Mouse (Mus musculus) gonadal fat pad, adult 2 months (tissue): ENCODE data around the gene Usmg5. TPM values are rescaled to one million over a fixed set of nuclear protein-coding genes. Genes with fewer than 3 reads are reported as not detected.

Experiments
- DNase-seq: peaks from one replicate; pipeline ENCODE4 v3.0.0-alpha.2; 2012; ENCODE audit warnings: low read depth
- polyA plus RNA-seq: library from polyadenylated mRNA; depleted of rRNA; stranded (reverse); fragments of >200 nt; gene quantifications from 2 replicates; pipeline ENCODE4 v1.2.3, GENCODE M21; 2012; rRNA removed

Gene Usmg5
- polyA plus RNA-seq, 1 experiment, result 168 TPM

GRCm38 (mm10) chr19:47057684-47058083, 32.8 kb downstream of the Usmg5 start:
- DNase-seq, result no peak

DNA sequence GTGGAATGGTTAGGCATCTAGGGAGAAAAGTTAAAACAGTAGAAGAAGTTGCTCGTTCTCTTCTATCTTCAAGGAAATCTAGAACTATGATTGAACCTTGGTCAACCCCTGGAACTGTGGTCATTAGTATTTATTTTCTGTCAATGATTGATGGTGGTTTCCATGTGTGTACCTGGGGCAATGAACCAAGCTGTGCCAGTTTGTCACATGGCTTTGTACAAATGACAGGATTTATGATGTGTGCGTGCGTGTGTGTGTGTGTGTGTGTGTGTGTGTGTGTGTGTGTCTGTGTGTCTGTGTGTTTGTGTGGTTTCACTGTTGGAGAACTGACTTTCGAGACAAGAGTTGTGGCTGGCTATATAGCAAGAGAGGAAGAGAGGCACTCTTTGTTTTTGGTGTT, 37.0 kb downstream of the Usmg5 start:
- no peak for DNase-seq

DNA sequence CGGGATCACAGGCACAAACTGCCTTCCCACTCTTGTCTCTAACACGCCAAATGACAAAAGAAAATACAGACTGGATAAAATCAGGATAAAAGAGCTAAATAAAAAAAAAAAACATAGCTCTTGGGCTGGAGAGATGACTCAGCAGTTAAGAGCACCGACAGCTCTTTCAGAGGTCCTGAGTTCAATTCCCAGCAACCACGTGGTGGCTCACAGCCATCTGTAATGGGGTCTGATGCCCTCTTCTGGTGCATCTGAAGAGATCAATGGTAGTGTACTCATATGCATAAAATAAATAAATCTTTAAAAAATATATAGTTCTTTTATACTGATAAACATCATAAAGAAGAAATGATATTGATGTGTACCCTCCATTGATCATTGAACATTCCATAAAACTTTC, 37.5 kb downstream of the Usmg5 start:
- DNase-seq, result no peak

DNA sequence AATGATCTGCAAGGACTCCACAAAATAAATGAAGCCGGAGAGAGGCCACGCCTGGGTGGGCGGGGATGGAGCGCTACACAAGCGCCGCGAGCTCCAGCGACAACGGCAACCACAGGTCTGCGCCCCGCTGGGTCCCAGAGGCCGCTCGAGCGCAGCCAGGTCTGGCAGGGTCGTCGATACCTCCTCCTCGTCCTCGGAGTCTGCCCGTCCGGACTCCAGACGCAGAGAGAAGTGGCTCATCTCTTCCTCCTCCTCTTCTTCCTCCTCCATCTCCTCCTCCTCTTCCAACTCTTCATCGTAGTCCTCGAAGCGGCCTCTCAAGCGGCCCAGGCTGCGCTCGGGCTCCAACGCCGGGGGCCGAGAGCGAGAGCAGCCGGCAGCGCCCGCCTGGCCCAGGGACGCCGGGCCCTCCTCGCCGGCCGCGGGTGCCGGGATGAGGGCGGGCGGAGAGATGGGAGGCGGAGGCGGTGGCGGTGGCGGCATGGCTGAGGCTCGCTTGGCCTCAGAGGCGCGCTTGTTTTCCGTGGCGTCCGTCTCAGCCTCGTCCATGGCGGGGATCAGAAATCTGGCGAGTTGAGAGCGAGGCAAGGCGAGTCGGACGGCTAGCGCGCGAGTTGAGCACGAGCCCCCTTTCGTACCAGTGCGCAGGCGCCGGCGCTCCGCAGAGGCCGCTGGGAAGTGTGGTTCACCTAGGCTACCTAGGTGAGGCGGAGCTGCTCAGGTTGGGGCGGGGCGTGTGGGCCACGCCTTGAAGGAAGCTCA, 40.0 kb downstream of the Usmg5 start, which contains the start of gene Pcgf6:
TSS of gene Pcgf6 (minus strand) at position 636 of the 762 bp plus-strand sequence.
- no peak for DNase-seq

GRCm38 (mm10) chr19:47049840-47050239, 40.6 kb downstream of the Usmg5 start:
- no peak for DNase-seq

- no peak for DNase-seq
These were observed 41.4 kb downstream of the Usmg5 start for GRCm38 (mm10) chr19:47049061-47049460.

DNA sequence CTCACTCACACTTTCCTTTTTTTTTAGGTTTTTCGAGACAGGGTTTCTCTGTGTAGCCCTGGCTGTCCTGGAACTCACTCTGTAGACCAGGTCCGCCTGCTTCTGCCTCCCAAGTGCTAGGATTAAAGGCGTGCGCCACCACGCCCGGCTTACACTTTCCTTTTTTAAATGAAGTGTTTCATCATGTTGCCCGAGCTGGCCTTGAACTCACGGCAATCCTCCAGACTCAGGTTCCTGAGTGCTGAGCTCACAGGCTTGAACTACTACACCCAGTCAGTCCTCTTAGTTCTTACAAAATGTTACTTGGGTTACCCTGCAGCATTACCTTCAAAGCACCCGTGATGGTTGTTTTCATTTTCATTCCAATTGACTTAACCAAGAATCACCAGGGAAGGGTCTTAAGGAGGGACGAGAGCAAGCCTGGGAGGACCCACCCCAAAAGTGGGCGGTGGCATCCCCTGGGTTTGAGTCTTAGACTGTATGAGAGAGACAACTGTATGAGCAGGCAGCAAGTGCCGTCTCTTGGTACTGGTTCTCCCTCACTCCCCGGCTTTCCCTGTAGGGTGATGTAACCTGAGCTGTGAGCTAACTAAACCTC, 43.1 kb downstream of the Usmg5 start:
- no peak for DNase-seq

DNA sequence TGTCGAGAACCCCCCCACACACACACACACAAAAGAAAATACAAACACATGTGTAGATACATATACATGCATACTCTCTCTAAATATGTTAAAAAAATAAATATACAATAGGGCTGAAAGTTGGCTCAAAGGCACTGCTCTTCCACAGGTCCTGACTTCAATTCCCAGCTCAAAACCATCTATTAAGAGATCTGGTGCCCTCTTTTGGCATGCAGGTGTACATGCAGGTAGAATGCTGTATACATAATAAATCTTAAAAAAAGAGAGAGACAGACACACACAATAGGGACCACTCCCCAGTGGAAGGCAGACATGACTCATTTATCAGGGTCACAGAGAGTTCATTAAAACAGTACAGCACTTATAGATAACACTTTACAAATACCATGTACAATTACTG, 44.1 kb downstream of the Usmg5 start:
- no peak for DNase-seq

DNA sequence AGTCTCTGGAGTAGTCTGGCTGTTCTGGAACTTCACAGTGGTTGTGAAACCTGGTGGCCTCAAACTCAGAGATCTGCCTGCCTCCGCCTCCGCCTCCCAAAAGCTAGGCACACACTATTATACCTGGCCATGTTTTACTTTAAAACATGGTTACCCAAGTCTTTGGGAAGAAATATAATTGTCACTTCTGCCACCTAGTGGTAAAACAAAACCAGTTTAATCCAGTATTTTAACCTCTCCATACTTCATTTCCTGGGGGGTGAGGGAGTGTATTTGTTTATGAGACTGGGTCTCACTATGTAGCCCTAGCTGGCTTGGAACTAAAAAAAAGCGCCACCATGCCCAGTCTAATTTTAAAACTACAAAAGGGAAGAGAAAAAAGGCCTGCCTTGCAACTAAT, 46.8 kb downstream of the Usmg5 start:
- DNase-seq, result no peak

DNA sequence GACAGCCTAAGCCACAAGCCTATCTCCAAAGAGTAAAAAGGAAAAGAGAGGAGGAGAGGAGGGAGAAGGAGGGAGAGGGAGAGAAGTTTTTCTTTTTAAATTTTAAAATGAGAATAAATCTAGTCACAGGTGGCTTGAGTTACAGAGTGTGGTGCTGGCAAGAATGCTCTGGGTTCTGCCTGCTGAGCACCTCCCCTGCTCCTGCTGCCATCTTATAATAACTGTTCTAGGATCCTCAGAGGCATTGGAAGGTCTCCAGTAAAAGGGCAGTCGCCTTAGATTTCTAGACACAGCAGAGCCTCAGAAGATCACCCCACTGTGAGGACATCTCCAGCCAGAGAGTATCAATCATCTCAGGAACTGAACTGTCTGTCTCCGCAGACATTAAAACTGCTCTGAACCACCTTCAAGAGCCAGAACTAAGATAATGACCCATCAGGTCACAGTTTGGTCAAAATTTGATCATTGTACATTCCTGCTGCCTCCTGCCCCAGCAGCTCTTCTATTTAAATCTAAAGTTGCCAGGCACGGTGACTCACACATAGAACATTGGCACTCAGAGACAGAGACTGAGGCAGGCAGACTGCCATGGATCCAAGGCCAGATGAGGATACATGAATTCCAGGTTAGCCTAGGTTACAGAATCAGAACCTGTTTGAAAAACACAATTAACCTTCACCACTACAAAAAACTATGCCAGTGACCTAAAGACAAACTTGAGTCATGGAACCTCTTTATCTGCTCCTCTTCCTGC, 49.5 kb downstream of the Usmg5 start:
- no peak for DNase-seq

DNA sequence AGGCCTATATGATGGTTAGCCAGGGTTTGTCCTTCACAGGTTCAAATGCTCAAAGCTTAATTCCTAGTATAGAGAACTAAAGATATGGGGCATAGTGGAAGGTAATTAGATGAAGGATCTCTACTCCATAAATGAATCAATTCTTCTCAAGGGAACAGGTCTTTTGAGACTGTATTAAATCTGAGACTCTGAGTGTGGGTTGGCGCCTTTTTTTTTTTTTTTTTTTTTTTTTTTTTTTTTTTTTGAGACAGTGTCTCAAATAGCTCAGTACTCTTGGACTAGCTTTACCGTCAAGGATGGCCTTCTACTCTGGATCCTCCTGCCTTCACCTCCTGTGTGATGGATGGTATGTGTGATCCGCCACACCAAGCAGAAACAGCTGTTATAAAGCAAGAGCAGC, 53.9 kb downstream of the Usmg5 start:
- no peak for DNase-seq

GRCm38 (mm10) chr19:47034916-47035315, 55.5 kb downstream of the Usmg5 start:
- no peak for DNase-seq

Other genes starting within 250 kb of the Usmg5 start
- 1.1 and 1.6 TPM in 2 replicates for gene Ina, start 75.9 kb downstream of the Usmg5 start, polyA plus RNA-seq
- 18.3 and 19.7 TPM in 2 replicates for gene Nt5c2, start 75.5 kb downstream of the Usmg5 start, polyA plus RNA-seq
- gene Pcgf6, start 39.7 kb downstream of the Usmg5 start, polyA plus RNA-seq, result 8.5 and 9.3 TPM in 2 replicates
- 1.6 and 1.8 TPM in 2 replicates for gene Taf5, start 22.9 kb downstream of the Usmg5 start, polyA plus RNA-seq
- 8.5 and 9.4 TPM in 2 replicates for gene Pdcd11, start 121 bp upstream of the Usmg5 start, polyA plus RNA-seq
- gene Calhm2, start 47.6 kb upstream of the Usmg5 start, polyA plus RNA-seq, result 7.5 and 8.2 TPM in 2 replicates
- not detected in 2 replicates for gene Calhm1, start 53.6 kb upstream of the Usmg5 start, polyA plus RNA-seq
- not detected in 2 replicates for gene Calhm3, start 67.1 kb upstream of the Usmg5 start, polyA plus RNA-seq
- gene Neurl1a, start 88.2 kb upstream of the Usmg5 start, polyA plus RNA-seq, result 4.6 and 5.0 TPM in 2 replicates